Mouse (Mus musculus) neutrophil, adult 83 days (primary cell): Measurements from ENCODE around the gene Vmn2r103. TPM values are rescaled to one million over a fixed set of nuclear protein-coding genes. Genes with fewer than 3 reads are reported as not detected.

ENCODE experiments used
- total RNA-seq, 2 experiments: library from RNA; stranded (reverse); gene quantifications; one replicate each; pipeline ENCODE4 v1.2.4; 2023

Vmn2r103 gene
- not detected for total RNA-seq

GRCm38 (mm10) chr17:19773063-19773462 is at the start of gene Vmn2r103:
Gene Vmn2r103, plus strand, starts transcription at chr17:19773363.

Other genes starting within 250 kb of the Vmn2r103 start
- not detected for gene Vmn2r101, start 196.1 kb upstream of the Vmn2r103 start, total RNA-seq
- gene Vmn2r102, start 113.0 kb upstream of the Vmn2r103 start, total RNA-seq, result not detected